Mouse (Mus musculus): ENCODE measurements around the gene 1110002E22Rik. TPM values are rescaled to one million over a fixed set of nuclear protein-coding genes. Genes with fewer than 3 reads are reported as not detected.
A peak's percentile ranks its signal among the peaks of the same experiment; 100 is the strongest.

1110002E22Rik gene
- total RNA-seq, 2 experiments from 2014 or later = 98.9 to 131 TPM

DNA sequence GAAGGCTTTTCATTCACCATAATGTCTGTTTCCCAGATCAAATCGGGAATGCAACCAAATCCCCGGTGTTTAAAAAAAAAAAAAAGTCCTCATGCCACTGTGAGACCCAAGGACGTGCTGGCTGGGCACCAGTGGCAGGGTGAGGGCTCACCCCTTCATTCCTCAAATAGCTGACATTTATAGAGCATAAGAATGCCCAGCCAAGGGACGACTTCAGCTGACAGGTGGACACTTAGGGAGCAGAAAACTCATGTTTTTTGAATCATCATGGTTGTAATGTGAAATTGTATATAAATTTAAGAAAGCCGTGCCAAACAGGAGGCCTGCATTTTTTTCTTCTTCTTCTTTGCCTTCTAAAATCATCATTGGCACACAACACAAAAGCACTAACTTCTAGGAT is 40.2 kb downstream of the 1110002E22Rik start:
- no peak for DNase-seq (ENCODE audit: low spot score)

DNA sequence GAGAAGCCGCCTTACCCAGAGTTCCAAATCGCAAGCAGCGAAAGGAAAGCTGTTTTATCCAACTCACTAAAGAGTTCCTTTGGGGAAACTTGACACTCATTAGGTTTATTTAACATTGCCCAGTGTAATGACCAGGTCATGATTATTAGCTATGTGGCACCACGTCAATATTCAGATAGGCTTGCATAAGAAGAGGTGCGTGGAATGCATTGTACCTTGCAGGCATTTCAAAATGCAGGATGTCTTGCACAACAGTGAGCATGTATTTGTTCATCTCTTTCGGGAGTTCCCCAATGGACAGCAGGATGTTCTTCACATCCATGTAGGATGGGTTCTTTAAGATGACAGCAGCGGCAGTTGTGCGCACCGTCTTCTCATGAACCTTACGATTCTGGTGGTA is 42.0 kb downstream of the 1110002E22Rik start:
- no peak for DNase-seq (ENCODE audit: low spot score)

DNA sequence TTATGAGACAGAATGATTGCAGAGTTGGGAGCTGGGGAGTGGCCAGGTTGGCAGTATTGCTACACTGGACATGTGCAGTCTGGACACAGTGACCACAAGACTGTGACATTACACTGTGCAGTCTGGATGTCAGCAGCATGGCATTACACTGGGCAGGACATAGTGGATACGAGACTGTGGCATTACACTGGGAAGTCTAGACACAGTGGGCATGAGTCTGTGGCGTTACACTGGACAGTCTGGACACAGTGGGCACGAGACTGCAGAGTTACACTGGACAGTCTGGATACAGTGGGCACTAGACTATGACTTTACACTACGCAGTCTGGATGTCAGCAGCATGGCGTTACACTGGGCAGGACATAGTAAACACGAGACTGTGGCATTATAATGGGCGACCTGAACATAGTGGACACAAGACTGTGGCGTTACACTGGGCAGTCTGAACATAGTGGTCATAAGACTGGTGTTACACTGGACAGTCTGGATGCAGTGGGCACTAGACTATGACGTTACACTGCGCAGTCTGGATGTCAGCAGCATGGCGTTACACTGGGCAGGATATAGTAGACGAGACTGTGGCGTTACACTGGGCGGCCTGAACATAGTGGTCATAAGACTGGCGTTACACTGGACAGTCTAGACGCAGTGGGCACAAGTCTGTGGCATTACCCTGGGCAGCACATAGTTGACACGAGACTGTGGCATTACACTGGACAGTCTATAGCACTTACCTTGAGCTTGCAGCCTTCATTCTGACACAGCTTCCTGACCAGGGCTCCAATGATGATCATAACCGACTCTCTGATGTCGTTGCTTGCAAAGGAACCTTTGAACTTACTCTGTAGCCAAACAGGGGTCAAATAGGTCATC is 46.3 kb downstream of the 1110002E22Rik start:
- no peak for DNase-seq (ENCODE audit: low spot score)

- DNase-seq (ENCODE audit: low spot score) = no peak
Observed at GRCm38 (mm10) chr3:138114106-138114505, 49.3 kb downstream of the 1110002E22Rik start.

DNA sequence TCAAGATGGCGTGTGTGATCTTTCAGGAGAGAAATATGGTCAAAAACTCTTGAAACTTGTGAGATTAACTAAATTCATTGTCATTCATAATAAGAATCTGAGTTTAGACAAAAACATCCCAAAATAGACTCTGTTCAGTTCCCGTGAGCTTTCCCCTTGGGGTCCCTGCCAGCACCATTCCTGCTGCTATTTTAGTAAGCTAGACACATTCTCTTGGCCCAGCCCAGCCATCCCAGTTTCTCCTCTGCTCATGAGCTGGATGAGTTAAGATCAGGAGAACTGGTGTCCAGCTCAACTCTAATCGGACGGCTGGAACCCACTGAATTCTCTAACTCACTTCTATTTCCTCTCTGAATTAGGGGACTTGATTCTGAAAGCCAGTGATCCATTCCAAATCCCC is 52.0 kb downstream of the 1110002E22Rik start:
- DNase-seq (ENCODE audit: low spot score) = peak; percentile 48

DNA sequence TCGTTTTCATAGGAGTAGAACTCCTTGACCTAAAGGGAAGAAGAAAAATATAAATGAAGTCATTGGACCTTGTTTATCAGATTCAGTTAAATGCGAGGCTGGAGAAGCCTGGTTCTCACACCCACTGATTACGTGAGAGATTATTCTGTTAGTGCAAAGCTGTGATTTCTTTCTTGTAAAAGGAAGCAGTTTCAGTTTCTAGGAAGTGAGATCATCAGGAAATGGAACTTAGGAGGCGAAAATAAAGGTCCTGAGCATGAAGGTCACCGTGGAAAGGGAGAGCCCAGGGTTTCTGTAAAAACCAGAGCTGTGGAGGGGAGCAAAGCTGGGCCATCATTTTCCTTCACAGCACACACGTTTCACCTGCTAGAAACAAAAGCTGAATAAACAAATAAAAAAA is 53.5 kb downstream of the 1110002E22Rik start:
- DNase-seq (ENCODE audit: low spot score) = no peak

GRCm38 (mm10) chr3:138118831-138119230 is 54.0 kb downstream of the 1110002E22Rik start:
- no peak for DNase-seq (ENCODE audit: low spot score)

- DNase-seq (ENCODE audit: low spot score) = peak; percentile 54
Observed at GRCm38 (mm10) chr3:138119444-138120105, 54.7 kb downstream of the 1110002E22Rik start.

- no peak for DNase-seq (ENCODE audit: low spot score)
Observed at GRCm38 (mm10) chr3:138121461-138121860, 56.6 kb downstream of the 1110002E22Rik start.

DNA sequence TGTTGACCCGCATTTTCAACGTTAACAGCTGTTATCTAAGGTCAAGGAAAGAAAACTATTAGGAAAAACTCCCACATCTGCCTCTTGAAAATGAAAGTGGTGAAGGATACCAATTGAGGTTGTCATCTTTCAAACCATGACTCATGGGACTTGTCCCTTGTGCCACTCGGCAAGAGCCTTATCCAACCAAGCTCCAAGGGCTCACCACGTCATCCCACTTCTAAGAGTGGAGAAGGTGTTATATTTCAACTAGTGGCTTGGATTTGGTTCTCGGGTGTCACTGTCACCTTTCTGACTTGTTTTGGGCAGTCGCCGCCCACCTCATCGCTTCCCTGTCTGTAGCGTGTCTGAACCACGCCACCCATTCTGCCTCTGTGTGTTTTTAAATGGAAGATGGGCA is 59.0 kb downstream of the 1110002E22Rik start:
- no peak for DNase-seq (ENCODE audit: low spot score)

DNA sequence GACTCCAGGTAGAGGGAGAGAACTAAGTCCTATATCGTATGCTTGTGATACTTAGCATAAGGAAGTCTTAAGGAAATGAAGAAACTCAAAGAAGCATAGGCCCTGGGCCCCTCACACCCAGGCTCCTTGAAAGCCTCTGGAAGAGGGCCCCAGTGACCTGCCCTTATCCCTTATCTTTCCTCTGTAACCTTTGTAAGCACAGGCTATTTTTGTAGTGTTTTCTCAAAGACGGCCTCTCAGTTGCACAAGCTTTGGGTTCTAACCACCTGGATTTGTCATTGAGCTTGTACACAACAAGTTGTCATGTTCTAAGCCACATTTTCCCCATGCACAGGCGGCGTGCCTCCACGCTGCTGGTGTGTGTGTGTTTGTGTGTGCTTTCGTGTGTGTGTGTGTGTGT is 64.3 kb downstream of the 1110002E22Rik start:
- no peak for DNase-seq (ENCODE audit: low spot score)

DNA sequence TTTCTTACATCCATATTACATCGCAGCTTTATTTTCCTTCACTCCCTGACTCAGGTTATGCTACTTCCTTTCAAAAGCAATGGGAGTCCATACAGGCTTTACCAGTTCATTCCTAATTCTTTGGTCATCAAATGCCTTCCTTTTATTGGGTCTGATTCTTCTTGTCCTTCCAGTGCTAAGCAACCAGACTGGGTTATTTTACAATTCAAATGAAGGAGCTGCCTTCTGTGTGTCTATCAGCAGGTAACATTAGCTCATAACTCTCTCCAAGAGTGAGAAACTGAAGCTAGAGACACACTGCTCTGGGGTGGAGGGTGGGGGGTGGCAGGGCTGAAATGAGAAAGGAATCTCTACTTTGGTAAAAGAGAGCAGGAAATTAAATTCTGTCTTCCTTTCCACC is 65.8 kb downstream of the 1110002E22Rik start:
- DNase-seq (ENCODE audit: low spot score) = no peak

Other genes with a start within 250 kb of the 1110002E22Rik start
- gene H2afz, start 200.6 kb upstream of the 1110002E22Rik start, total RNA-seq (2021) = 10 to 100 TPM; 56.4 to 59.8 TPM
- 1 to 10 TPM; 7.1 to 7.7 TPM for gene Dnajb14, start 197.4 kb upstream of the 1110002E22Rik start, total RNA-seq (2021)
- gene Lamtor3, start 146.5 kb upstream of the 1110002E22Rik start, total RNA-seq (2021) = 10 to 100 TPM; 46.6 to 50.5 TPM
- gene Dapp1, start 83.5 kb upstream of the 1110002E22Rik start, total RNA-seq (2021) = 1 to 10 TPM; 1.7 to 3.7 TPM
- 1 to 10 TPM; 1.3 TPM for gene Gm5105, start 2.3 kb downstream of the 1110002E22Rik start, total RNA-seq (2021)
- 1 to 10 TPM in 1 of 2 experiments, under 1 TPM in 1; 0.94 to 2.4 TPM for gene Trmt10a, start 78.4 kb downstream of the 1110002E22Rik start, total RNA-seq (2021)
- 1 to 10 TPM; 1.6 to 1.7 TPM for gene Mttp, start 79.9 kb downstream of the 1110002E22Rik start, total RNA-seq (2021)
- gene 4930579F01Rik, start 128.8 kb downstream of the 1110002E22Rik start, total RNA-seq (2021) = not detected
- under 1 TPM; 0.40 to 0.46 TPM for gene Adh7, start 152.7 kb downstream of the 1110002E22Rik start, total RNA-seq (2021)
- 10 to 100 TPM; 18.0 to 28.7 TPM for gene Adh1, start 195.9 kb downstream of the 1110002E22Rik start, total RNA-seq (2021)
- gene Adh6a, start 248.2 kb downstream of the 1110002E22Rik start, total RNA-seq (2021) = not detected